Mouse (Mus musculus) myocyte (in vitro differentiated cells): ENCODE measurements around the gene Dnmbp.

ENCODE experiments used
- POLR2A ChIP-seq: IDR thresholded peaks from one replicate; pipeline ENCODE4 v1.6.1; 2011; ENCODE audit warnings: low read depth, mild to moderate bottlenecking, control low read depth, moderate library complexity; ENCODE audit not compliant: insufficient read length
- REST ChIP-seq: IDR thresholded peaks from one replicate; pipeline ENCODE4 v1.6.1; 2011; ENCODE audit warnings: mild to moderate bottlenecking, control low read depth, moderate library complexity; ENCODE audit not compliant: insufficient read depth, insufficient read length
- TCF12 ChIP-seq: IDR thresholded peaks from one replicate; pipeline ENCODE4 v1.6.1; 2011; ENCODE audit warnings: mild to moderate bottlenecking, control low read depth; ENCODE audit not compliant: poor library complexity, insufficient read depth, severe bottlenecking

GRCm38 (mm10) chr19:43896441-43896840 is 43.5 kb downstream of the Dnmbp start:
- no peak for TF ChIP-seq TCF12
- no peak for TF ChIP-seq REST
- no peak for TF ChIP-seq POLR2A
